Mouse (Mus musculus) left cerebral cortex, adult 8-10 months (tissue): ENCODE measurements around the gene Ankrd55. TPM values are rescaled to one million over a fixed set of nuclear protein-coding genes. Genes with fewer than 3 reads are reported as not detected.

Experiments used
- DNase-seq, 2 experiments: peaks; one replicate each; pipeline ENCODE4 v3.0.0; 2022; ENCODE audit warnings: low spot score in 2 of 2
- total RNA-seq, 4 experiments: library from RNA; stranded (reverse); gene quantifications; 2 replicates each; pipeline ENCODE4 v1.2.4; 2022

Ankrd55 gene
- total RNA-seq, 4 experiments from 2014 or later = 3.9 to 5.8 (median 5.0) TPM

GRCm38 (mm10) chr13:112375766-112376165 is 87.5 kb downstream of the Ankrd55 start:
- peak in 1 of 2 experiments; percentile 13 for DNase-seq

GRCm38 (mm10) chr13:112378782-112379305 is 90.6 kb downstream of the Ankrd55 start:
- DNase-seq = no peak

GRCm38 (mm10) chr13:112381476-112381875 is 93.2 kb downstream of the Ankrd55 start:
- no peak for DNase-seq

GRCm38 (mm10) chr13:112382457-112382856 is 94.2 kb downstream of the Ankrd55 start:
- no peak for DNase-seq

- no peak for DNase-seq
Measured at GRCm38 (mm10) chr13:112382956-112383355, 94.7 kb downstream of the Ankrd55 start.

- no peak for DNase-seq
Measured at GRCm38 (mm10) chr13:112383941-112384659, 95.8 kb downstream of the Ankrd55 start.

- DNase-seq = no peak
Measured at GRCm38 (mm10) chr13:112385040-112385439, 96.8 kb downstream of the Ankrd55 start.

GRCm38 (mm10) chr13:112386494-112387075 is 98.3 kb downstream of the Ankrd55 start:
- DNase-seq = no peak

GRCm38 (mm10) chr13:112387279-112387678 is 99.0 kb downstream of the Ankrd55 start:
- DNase-seq = no peak

GRCm38 (mm10) chr13:112388176-112388575 is 99.9 kb downstream of the Ankrd55 start:
- DNase-seq = no peak

GRCm38 (mm10) chr13:112390206-112390605 is 102.0 kb downstream of the Ankrd55 start:
- DNase-seq = no peak

- DNase-seq = no peak
Measured at GRCm38 (mm10) chr13:112391354-112391753, 103.1 kb downstream of the Ankrd55 start.

GRCm38 (mm10) chr13:112393356-112393755 is 105.1 kb downstream of the Ankrd55 start:
- no peak for DNase-seq

GRCm38 (mm10) chr13:112394271-112394670 is 106.0 kb downstream of the Ankrd55 start:
- DNase-seq = no peak

- DNase-seq = no peak
Measured at GRCm38 (mm10) chr13:112404723-112405122, 116.5 kb downstream of the Ankrd55 start.

- no peak for DNase-seq
Measured at GRCm38 (mm10) chr13:112405184-112405583, 116.9 kb downstream of the Ankrd55 start.

GRCm38 (mm10) chr13:112406618-112407017 is 118.4 kb downstream of the Ankrd55 start:
- DNase-seq = no peak

GRCm38 (mm10) chr13:112407181-112407700 is 119.0 kb downstream of the Ankrd55 start:
- DNase-seq = no peak

GRCm38 (mm10) chr13:112407776-112408490 is 119.7 kb downstream of the Ankrd55 start:
- no peak for DNase-seq

GRCm38 (mm10) chr13:112408701-112409100 is 120.5 kb downstream of the Ankrd55 start:
- no peak for DNase-seq

- no peak for DNase-seq
Measured at GRCm38 (mm10) chr13:112409331-112409730, 121.1 kb downstream of the Ankrd55 start.

- DNase-seq = no peak
Measured at GRCm38 (mm10) chr13:112409851-112410250, 121.6 kb downstream of the Ankrd55 start.
